ENCODE assay signal across 8 mouse cellular contexts in genomic region chr12:91589542-91589846, GRCm38 (mm10). TPM values are rescaled to one million over a fixed set of nuclear protein-coding genes. Genes with fewer than 3 reads are reported as not detected.
DNase-seq lines count a peak whose midpoint lies in the region; ATAC-seq and TF ChIP-seq lines count a peak whose summit lies in the region.

No protein-coding gene starts in this region.

- peak overlapping the region; percentile 100 for H3K9ac ChIP-seq in hindbrain, embryonic 13.5 days
- H3K9ac ChIP-seq in midbrain, embryonic 13.5 days (replicated peaks), result peak overlapping the region; percentile 100

- 0 out of 2 replicates have a peak overlapping the region, but pooled peaks have one; percentile 23 for H3K4me2 ChIP-seq in hindbrain, embryonic 13.5 days
- peak overlapping the region; percentile 60; the same call in 1 of the 2 replicates for H3K4me2 ChIP-seq in midbrain, embryonic 13.5 days (replicated peaks)

- DNase-seq in kidney, adult 2 months, result no peak
- DNase-seq in kidney, postnatal 14 days, result no peak
- no peak for DNase-seq in T-cell, adult 2 months (ENCODE audit: low spot score)
- no peak for DNase-seq in frontal cortex, postnatal 10 days (ENCODE audit: low spot score in 2 of 2)
- no peak for DNase-seq in thymus, postnatal 0 days (ENCODE audit: low spot score)

- H3K4me3 ChIP-seq in kidney, adult 2 months (ENCODE audit: insufficient read depth, low read depth, low read length), result peak overlapping the region; percentile 82
- H3K4me3 ChIP-seq in bone marrow, adult 2 months (replicated peaks; ENCODE audit: control insufficient read depth, low read depth, low read length), result peak overlapping the region; percentile 96
- H3K4me3 ChIP-seq in hindbrain, embryonic 13.5 days, result peak overlapping the region; percentile 89
- peak overlapping the region; percentile 91 for H3K4me3 ChIP-seq in midbrain, embryonic 13.5 days (replicated peaks)

- 0% methylated on average over 11 of the region's 11 CpGs for WGBS in kidney, adult 2 months
- WGBS in bone marrow, adult 2 months, result under 1% methylated on average over 11 of the region's 11 CpGs
- WGBS in hindbrain, embryonic 13.5 days, result 0% methylated on average over 11 of the region's 11 CpGs
- under 1% methylated on average over 11 of the region's 11 CpGs for WGBS in midbrain, embryonic 13.5 days

- H3K36me3 ChIP-seq in kidney, adult 2 months (ENCODE audit: control insufficient read depth, insufficient read depth, low read length), result no peaks in the 10 kb centered on the region; the same call in 1 of the 2 replicates
- H3K36me3 ChIP-seq in hindbrain, embryonic 13.5 days, result peaks cover 10% of the 10 kb centered on the region
- H3K36me3 ChIP-seq in midbrain, embryonic 13.5 days, result peaks cover 11% of the 10 kb centered on the region

- no peak for ATAC-seq in hindbrain, embryonic 13.5 days (ENCODE audit: low FRiP score)
- ATAC-seq in midbrain, embryonic 13.5 days, result no peak

- H3K9me3 ChIP-seq in hindbrain, embryonic 13.5 days, result no peaks in the 10 kb centered on the region
- no peaks in the 10 kb centered on the region for H3K9me3 ChIP-seq in midbrain, embryonic 13.5 days

- no peak for TF ChIP-seq POLR2A in kidney, adult 2 months (IDR thresholded peaks at IDR 0.05; ENCODE audit: low read depth, low read length)
- TF ChIP-seq POLR2A in bone marrow, adult 2 months (IDR thresholded peaks at IDR 0.05; ENCODE audit: borderline replicate concordance, control insufficient read depth, low read depth, low read length), result no peak

- no peak for TF ChIP-seq CTCF in kidney, adult 2 months (conservative IDR thresholded peaks at IDR 0.05; ENCODE audit: insufficient read depth, insufficient read length, low read depth, low read length)
- no peak for TF ChIP-seq CTCF in bone marrow, adult 2 months (IDR thresholded peaks at IDR 0.05; ENCODE audit: control insufficient read depth, insufficient read depth, low read length)

- peaks cover 4% of the 10 kb centered on the region; the same call in 1 of the 2 replicates for H3K4me1 ChIP-seq in kidney, adult 2 months (ENCODE audit: control insufficient read depth, insufficient read depth, low read length)
- peaks cover 4% of the 10 kb centered on the region for H3K4me1 ChIP-seq in bone marrow, adult 2 months (ENCODE audit: control insufficient read depth, insufficient read depth, low read length)
- peaks cover 28% of the 10 kb centered on the region for H3K4me1 ChIP-seq in hindbrain, embryonic 13.5 days (replicated peaks)
- H3K4me1 ChIP-seq in midbrain, embryonic 13.5 days (replicated peaks), result peaks cover 28% of the 10 kb centered on the region

- H3K27me3 ChIP-seq in kidney, adult 2 months (replicated peaks; ENCODE audit: control insufficient read depth, insufficient read depth, low read length), result no peaks in the 10 kb centered on the region
- no peaks in the 10 kb centered on the region for H3K27me3 ChIP-seq in hindbrain, embryonic 13.5 days
- no peaks in the 10 kb centered on the region for H3K27me3 ChIP-seq in midbrain, embryonic 13.5 days

- peak overlapping the region; percentile 91 for H3K27ac ChIP-seq in kidney, adult 2 months (ENCODE audit: insufficient read depth, low read depth, low read length)
- peak overlapping the region; percentile 99 for H3K27ac ChIP-seq in bone marrow, adult 2 months (ENCODE audit: control insufficient read depth, insufficient read depth, low read depth, low read length, poor library complexity)
- H3K27ac ChIP-seq in hindbrain, embryonic 13.5 days, result peak overlapping the region; percentile 100
- peak overlapping the region; percentile 100 for H3K27ac ChIP-seq in midbrain, embryonic 13.5 days

RNA-seq across cellular contexts. Expression of gene Gtf2a1, which starts 0.8 kb away (rescaled TPM):
- 12.4 and 14.2 TPM in 2 replicates for polyA plus RNA-seq in kidney, adult 2 months (2012; rRNA removed)
- 26.2 and 38.5 TPM in 2 replicates for polyA plus RNA-seq in bone marrow, adult 2 months (2011; ENCODE audit: insufficient read depth, insufficient read length, low replicate concordance, missing spikeins)
- polyA plus RNA-seq in hindbrain, embryonic 13.5 days (2015; fragmentation: Nextera tagmentation; extraction: Ambion mirVana), result 74.1 and 77.0 TPM in 2 replicates
- 74.6 and 83.4 TPM in 2 replicates for polyA plus RNA-seq in midbrain, embryonic 13.5 days (2015; fragmentation: Nextera tagmentation; extraction: Ambion mirVana)
- polyA plus RNA-seq in thymus, postnatal 0 days (2015; fragmentation: Nextera tagmentation; extraction: Ambion mirVana), result 31.0 and 36.6 TPM in 2 replicates
